Mouse (Mus musculus) limb, embryonic 14.5 days (tissue): ENCODE data around the gene 9430097D07Rik. TPM values are rescaled to one million over a fixed set of nuclear protein-coding genes. Genes with fewer than 3 reads are reported as not detected.

ENCODE experiments used
- ATAC-seq: fragments of 200-750 bp; cut with Nextera tagmentation; 2 replicates; pipeline ENCODE4 v1.8.0; 2017; ENCODE audit warnings: low read depth, moderate number of reproducible peaks, moderate TSS enrichment; ENCODE audit not compliant: low FRiP score
- DNase-seq: peaks from one replicate; pipeline ENCODE4 v3.0.0-alpha.2; 2015; ENCODE audit warnings: low spot score
- H3K27ac ChIP-seq: fragments of 300-500 bp; sonication (generic); replicated peaks from 2 replicates; pipeline ENCODE4 v1.5.1; 2014; ENCODE audit warnings: low read depth, mild to moderate bottlenecking, low read length, moderate library complexity, mixed read lengths
- H3K27me3 ChIP-seq: fragments of 300-500 bp; sonication (generic); 2 replicates; pipeline ENCODE4 v1.6.1; 2014; ENCODE audit warnings: low read length, mixed read lengths; ENCODE audit not compliant: control insufficient read depth, insufficient read depth
- H3K36me3 ChIP-seq: fragments of 300-500 bp; sonication (generic); 2 replicates; pipeline ENCODE4 v1.6.1; 2014; ENCODE audit warnings: mild to moderate bottlenecking, low read length, moderate library complexity, mixed read lengths; ENCODE audit not compliant: control insufficient read depth, insufficient read depth
- H3K4me1 ChIP-seq: fragments of 300-500 bp; sonication (generic); 2 replicates; pipeline ENCODE4 v1.6.1; 2014; ENCODE audit warnings: antibody characterized with exemption, low read length, mixed read lengths; ENCODE audit not compliant: control insufficient read depth, insufficient read depth
- H3K4me2 ChIP-seq: fragments of 300-500 bp; sonication (generic); replicated peaks from 2 replicates; pipeline ENCODE4 v1.6.1; 2014; ENCODE audit warnings: low read depth, mild to moderate bottlenecking, low read length, moderate library complexity; ENCODE audit not compliant: severe bottlenecking
- H3K4me3 ChIP-seq: fragments of 300-500 bp; sonication (generic); replicated peaks from 2 replicates; pipeline ENCODE4 v1.5.1; 2014; ENCODE audit warnings: low read length
- H3K9ac ChIP-seq: fragments of 300-500 bp; sonication (generic); 2 replicates; pipeline ENCODE4 v1.6.1; 2014; ENCODE audit warnings: mild to moderate bottlenecking, low read depth, low read length, moderate library complexity; ENCODE audit not compliant: severe bottlenecking
- H3K9me3 ChIP-seq: fragments of 300-500 bp; sonication (generic); 2 replicates; pipeline ENCODE4 v1.6.1; 2016; ENCODE audit warnings: low read length; ENCODE audit not compliant: control insufficient read depth
- POLR2A ChIP-seq: fragments of 200-500 bp; IDR thresholded peaks from 2 replicates; pipeline ENCODE4 v1.8.0; 2012; ENCODE audit warnings: inconsistent platforms, mild to moderate bottlenecking, moderate library complexity, borderline replicate concordance; ENCODE audit not compliant: insufficient read depth, insufficient read length; ENCODE audit errors: extremely low read depth
- WGBS: fragments of 180-500 bp; shearing (Covaris S2); extraction: QIAGEN DNeasy Blood & Tissue Kit; methylation state at CpG from one replicate; pipeline ENCODE4 v1.1.7; 2014; 5-methylcytosine and 5-hydroxymethylcytosine counted together
- polyA plus RNA-seq, 2 experiments: library from polyadenylated mRNA; depleted of rRNA in 1 of 2; stranded (reverse) in 1 of 2; unstranded in 1 of 2; fragments of >200 nt; fragmentation: Nextera tagmentation in 1 of 2; extraction: Ambion mirVana in 1 of 2; gene quantifications; 2 replicates each; pipeline versions ENCODE4 v1.2.1 to v1.2.3; 2012 to 2014

Gene 9430097D07Rik
- polyA plus RNA-seq, 2 experiments = 0.09 to 0.17 TPM

GRCm38 (mm10) chr2:32541333-32541908, 34.1 kb downstream of the 9430097D07Rik start:
- ATAC-seq = no peak
- no peak overlapping the region for H3K4me2 ChIP-seq
- WGBS = 84% methylated on average over 2 of the region's 2 CpGs
- no peak overlapping the region for H3K4me3 ChIP-seq
- TF ChIP-seq POLR2A = no peak
- no peaks in the 10 kb centered on the region for H3K27me3 ChIP-seq
- H3K27ac ChIP-seq = no peak overlapping the region
- no peak overlapping the region for H3K9ac ChIP-seq
- no peaks in the 10 kb centered on the region for H3K9me3 ChIP-seq
- H3K4me1 ChIP-seq = peaks cover 47% of the 10 kb centered on the region
- no peak for DNase-seq
- H3K36me3 ChIP-seq = no peaks in the 10 kb centered on the region

DNA sequence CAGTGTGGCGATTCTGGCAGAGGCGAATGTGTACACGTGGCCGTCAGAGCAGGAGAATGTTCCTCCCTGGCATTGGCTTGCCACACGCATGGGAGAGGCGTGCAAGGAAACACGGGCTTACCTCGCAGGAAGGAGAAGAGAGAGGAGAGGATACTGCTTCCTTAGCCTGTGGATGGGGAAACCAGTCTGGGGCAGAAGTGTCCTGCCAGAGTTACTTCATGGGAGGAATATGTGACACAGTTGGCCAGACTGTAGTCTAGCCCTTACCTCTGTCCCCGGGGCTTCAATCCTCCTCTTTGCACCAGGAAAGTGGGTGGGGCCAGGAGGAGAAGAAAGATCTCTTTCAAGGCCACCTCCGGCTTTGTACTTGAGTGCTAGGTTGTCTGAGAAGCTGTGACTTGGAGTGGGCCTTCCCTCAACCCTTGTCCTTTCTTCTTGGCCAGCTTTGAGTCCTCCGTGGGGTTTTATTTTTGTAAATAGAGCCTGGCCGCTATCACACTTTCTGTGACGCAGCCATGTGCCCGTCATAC, 36.0 kb downstream of the 9430097D07Rik start:
- TF ChIP-seq POLR2A = no peak
- Histone ChIP-seq H3K4me3 (no peak overlapping the region), H3K27me3 (no peaks in the 10 kb centered on the region), H3K36me3 (no peaks in the 10 kb centered on the region), H3K9ac (no peak overlapping the region), H3K9me3 (no peaks in the 10 kb centered on the region), H3K27ac (peak overlapping the region; percentile 35), H3K4me2 (0 out of 2 replicates have a peak overlapping the region, but pooled peaks have one; percentile 0), H3K4me1 (peaks cover 52% of the 10 kb centered on the region)
- WGBS = 71% methylated on average over 14 of the region's 14 CpGs
- DNase-seq = no peak
- no peak for ATAC-seq

DNA sequence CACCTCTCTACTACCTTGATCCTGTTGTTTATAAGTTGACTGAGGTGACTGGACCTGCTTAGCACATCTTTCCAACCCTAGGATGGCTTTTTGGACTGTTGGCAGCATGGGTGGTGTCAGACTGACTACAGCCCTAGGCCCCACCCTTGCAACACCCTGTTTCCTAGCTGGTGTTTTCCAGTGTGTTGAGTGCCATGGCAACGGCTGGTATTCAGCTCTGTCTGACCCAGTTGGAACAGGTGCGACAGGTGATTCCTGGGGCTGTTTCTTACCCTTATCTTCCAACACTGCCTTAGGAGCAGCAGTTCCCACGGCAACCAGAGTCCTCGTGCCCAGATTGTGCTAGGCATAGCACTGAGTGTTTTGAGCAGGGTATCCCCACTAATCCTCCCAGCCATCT, 37.0 kb downstream of the 9430097D07Rik start:
- no peak for TF ChIP-seq POLR2A
- 67% methylated on average over 4 of the region's 4 CpGs for WGBS
- Histone ChIP-seq H3K27ac (no peak overlapping the region), H3K36me3 (no peaks in the 10 kb centered on the region), H3K27me3 (no peaks in the 10 kb centered on the region), H3K4me1 (peaks cover 56% of the 10 kb centered on the region), H3K9ac (0 out of 2 replicates have a peak overlapping the region, but pooled peaks have one; percentile 93), H3K4me2 (peak overlapping the region; percentile 90), H3K4me3 (0 out of 2 replicates have a peak overlapping the region, but pooled peaks have one; percentile 96), H3K9me3 (no peaks in the 10 kb centered on the region)
- DNase-seq (no peak), ATAC-seq (no peak)

GRCm38 (mm10) chr2:32537941-32538340, 37.5 kb downstream of the 9430097D07Rik start:
- WGBS = 61% methylated on average over 5 of the region's 5 CpGs
- Histone ChIP-seq H3K9me3 (no peaks in the 10 kb centered on the region), H3K27me3 (no peaks in the 10 kb centered on the region), H3K4me1 (peaks cover 53% of the 10 kb centered on the region), H3K36me3 (no peaks in the 10 kb centered on the region), H3K4me3 (peak overlapping the region; percentile 96), H3K27ac (no peak overlapping the region), H3K9ac (peak overlapping the region; percentile 93), H3K4me2 (peak overlapping the region; percentile 90)
- TF ChIP-seq POLR2A = no peak
- no peak for DNase-seq
- no peak for ATAC-seq

- 0 out of 2 replicates have a peak overlapping the region, but pooled peaks have one; percentile 96 for H3K27ac ChIP-seq
- ATAC-seq (no peak), DNase-seq (no peak)
- 8% methylated on average over 9 of the region's 9 CpGs for WGBS
- H3K9me3 ChIP-seq = no peaks in the 10 kb centered on the region
- peak overlapping the region; percentile 96 for H3K4me3 ChIP-seq
- H3K36me3 ChIP-seq = no peaks in the 10 kb centered on the region
- H3K27me3 ChIP-seq = no peaks in the 10 kb centered on the region
- H3K9ac ChIP-seq = peak overlapping the region; percentile 93
- no peak for TF ChIP-seq POLR2A
- H3K4me1 ChIP-seq = peaks cover 48% of the 10 kb centered on the region
- H3K4me2 ChIP-seq = peak overlapping the region; percentile 90
These were observed 38.1 kb downstream of the 9430097D07Rik start for GRCm38 (mm10) chr2:32537360-32537905.
